Mouse (Mus musculus): ENCODE data around the gene Tmem201. TPM values are rescaled to one million over a fixed set of nuclear protein-coding genes. Genes with fewer than 3 reads are reported as not detected.
"Not testable (repeated sequence)": the region's sequence is repeated elsewhere in the genome, so short reads cannot be mapped to it uniquely, and the experiment has no call there.

Gene Tmem201
- polyA plus RNA-seq, 1 experiment from 2014 or later: 24.0 TPM

DNA sequence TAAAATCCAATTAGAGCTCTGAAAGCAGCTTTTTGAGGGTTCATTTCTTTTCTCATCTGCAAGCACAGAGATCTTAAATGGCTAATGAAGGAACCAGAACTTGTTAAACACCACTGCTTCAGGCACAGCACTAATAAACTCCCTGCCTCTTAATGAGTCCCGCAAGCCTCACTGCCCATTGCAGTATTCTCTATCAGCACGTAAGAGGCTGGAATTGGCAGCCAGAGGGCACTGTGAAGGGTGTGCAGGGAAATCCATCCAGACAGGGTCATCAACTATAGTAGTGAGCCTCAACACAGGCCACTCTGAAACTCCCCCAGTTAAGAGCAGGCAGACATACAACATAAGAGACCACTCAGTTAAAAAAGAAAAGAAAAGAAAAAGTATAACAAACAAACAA lies 34.5 kb upstream of the Tmem201 start:
- Histone ChIP-seq H3K27ac (no peak overlapping the region), H3K36me3 (no peaks in the 10 kb centered on the region), H3K4me2 (no peak overlapping the region), H3K9me3 (no peaks in the 10 kb centered on the region), H3K4me1 (peaks cover 23% of the 10 kb centered on the region), H3K4me3 (replicated peaks) (no peak overlapping the region), H3K27me3 (replicated peaks) (no peaks in the 10 kb centered on the region), H3K9ac (no peak overlapping the region)
- no peak for ATAC-seq (ENCODE audit: insufficient read depth, low FRiP score, low read depth)
- 61% methylated on average over 2 of the region's 2 CpGs for WGBS

GRCm38 (mm10) chr4:149765201-149765600 lies 27.4 kb upstream of the Tmem201 start:
- no peak overlapping the region for H3K4me3 ChIP-seq (replicated peaks)
- H3K4me2 ChIP-seq: no peak overlapping the region
- ATAC-seq (ENCODE audit: insufficient read depth, low FRiP score, low read depth): no peak
- 83% methylated on average over 5 of the region's 5 CpGs for WGBS
- no peak overlapping the region for H3K9ac ChIP-seq
- H3K4me1 ChIP-seq: no peaks in the 10 kb centered on the region
- H3K27ac ChIP-seq: no peak overlapping the region
- no peaks in the 10 kb centered on the region for H3K27me3 ChIP-seq (replicated peaks)
- no peaks in the 10 kb centered on the region for H3K9me3 ChIP-seq
- H3K36me3 ChIP-seq: no peaks in the 10 kb centered on the region

- Histone ChIP-seq H3K36me3 (no peaks in the 10 kb centered on the region), H3K4me2 (no peak overlapping the region), H3K4me1 (no peaks in the 10 kb centered on the region), H3K4me3 (replicated peaks) (no peak overlapping the region), H3K27ac (no peak overlapping the region), H3K27me3 (replicated peaks) (no peaks in the 10 kb centered on the region), H3K9me3 (no peaks in the 10 kb centered on the region), H3K9ac (no peak overlapping the region)
- WGBS: 78% methylated on average over 2 of the region's 2 CpGs
- ATAC-seq (ENCODE audit: insufficient read depth, low FRiP score, low read depth): no peak
These were observed 25.5 kb upstream of the Tmem201 start for GRCm38 (mm10) chr4:149763335-149763734.

GRCm38 (mm10) chr4:149759517-149759916 lies 21.7 kb upstream of the Tmem201 start:
- H3K36me3 ChIP-seq: 0 out of 2 replicates have a peak, but pooled peaks cover 5% of the 10 kb centered on the region
- H3K27ac ChIP-seq: no peak overlapping the region
- no peaks in the 10 kb centered on the region for H3K27me3 ChIP-seq (replicated peaks)
- no peak for ATAC-seq (ENCODE audit: insufficient read depth, low FRiP score, low read depth)
- H3K9ac ChIP-seq: no peak overlapping the region
- WGBS: 65% methylated on average over 5 of the region's 5 CpGs
- H3K4me3 ChIP-seq (replicated peaks): no peak overlapping the region
- H3K4me1 ChIP-seq: no peaks in the 10 kb centered on the region
- H3K9me3 ChIP-seq: no peaks in the 10 kb centered on the region
- H3K4me2 ChIP-seq: no peak overlapping the region

DNA sequence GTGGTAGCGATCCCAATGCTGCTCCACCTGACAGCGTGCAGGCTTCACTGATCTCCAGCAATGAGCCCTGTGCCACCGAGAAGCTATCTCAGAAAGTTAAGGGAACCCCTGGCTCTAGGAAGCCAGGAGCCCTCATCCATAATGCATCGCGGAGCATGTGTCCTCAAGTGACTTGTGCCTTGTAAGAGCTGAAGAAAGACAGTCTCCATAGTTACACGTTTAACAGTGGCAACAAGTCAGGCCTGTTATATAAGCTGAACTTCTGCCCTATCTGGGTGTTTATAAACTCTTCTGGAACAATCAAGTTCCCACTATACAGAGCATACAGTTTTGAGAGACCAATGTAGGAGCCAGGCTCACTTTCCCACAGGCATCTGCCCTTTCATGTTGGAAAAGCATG lies 20.6 kb upstream of the Tmem201 start:
- WGBS: 68% methylated on average over 6 of the region's 6 CpGs
- no peak for ATAC-seq (ENCODE audit: insufficient read depth, low FRiP score, low read depth)
- H3K27me3 ChIP-seq (replicated peaks): no peaks in the 10 kb centered on the region
- H3K4me3 ChIP-seq (replicated peaks): no peak overlapping the region
- H3K27ac ChIP-seq: no peak overlapping the region
- no peak overlapping the region for H3K4me2 ChIP-seq
- H3K4me1 ChIP-seq: no peaks in the 10 kb centered on the region
- no peak overlapping the region for H3K9ac ChIP-seq
- 0 out of 2 replicates have a peak, but pooled peaks cover 5% of the 10 kb centered on the region for H3K36me3 ChIP-seq
- no peaks in the 10 kb centered on the region for H3K9me3 ChIP-seq

DNA sequence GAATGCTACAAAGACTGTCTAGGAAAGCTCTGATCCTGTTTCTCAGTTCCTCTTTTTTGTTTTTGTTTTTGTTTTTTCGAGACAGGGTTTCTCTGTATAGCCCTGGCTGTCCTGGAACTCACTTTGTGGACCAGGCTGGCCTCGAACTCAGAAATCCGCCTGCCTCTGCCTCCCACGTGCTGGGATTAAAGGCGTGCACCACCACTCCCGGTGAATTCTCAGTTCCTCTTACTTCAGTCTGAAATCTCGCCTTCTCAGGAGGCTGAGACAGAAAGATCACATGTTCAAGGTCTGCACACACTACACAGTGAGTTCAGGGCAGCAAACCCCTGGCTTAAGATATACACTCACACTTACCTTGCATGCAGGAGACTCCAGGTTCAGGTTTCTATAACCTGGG lies 18.7 kb upstream of the Tmem201 start:
- not testable (repeated sequence) for H3K9me3 ChIP-seq; H3K9ac ChIP-seq; H3K27ac ChIP-seq; H3K4me3 ChIP-seq (replicated peaks); H3K27me3 ChIP-seq (replicated peaks); ATAC-seq (ENCODE audit: insufficient read depth, low FRiP score, low read depth); H3K36me3 ChIP-seq; H3K4me1 ChIP-seq; H3K4me2 ChIP-seq
- 91% methylated on average over 7 of the region's 7 CpGs for WGBS

DNA sequence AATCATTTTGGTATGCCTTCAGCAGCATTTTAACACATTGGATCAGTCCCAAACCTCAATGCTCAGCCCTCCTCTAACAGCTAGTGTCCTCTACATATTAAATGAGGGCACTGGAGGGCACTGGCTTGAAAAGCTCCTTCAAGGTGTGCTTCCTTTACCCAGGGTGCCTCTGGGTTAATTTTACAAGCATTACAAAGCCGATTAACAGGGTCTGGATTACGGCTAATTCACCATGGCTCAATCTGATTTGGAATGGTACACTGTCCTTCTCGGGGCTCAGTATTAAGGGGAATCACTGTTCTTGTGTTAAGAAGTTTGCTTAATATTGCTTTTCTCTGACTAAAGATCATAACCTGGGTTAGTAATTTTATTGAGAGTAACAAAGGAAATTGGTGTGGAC lies 15.0 kb upstream of the Tmem201 start:
- Histone ChIP-seq H3K36me3 (0 out of 2 replicates have a peak, but pooled peaks cover 5% of the 10 kb centered on the region), H3K4me2 (no peak overlapping the region), H3K27me3 (replicated peaks) (no peaks in the 10 kb centered on the region), H3K4me3 (replicated peaks) (no peak overlapping the region), H3K9ac (no peak overlapping the region), H3K9me3 (no peaks in the 10 kb centered on the region), H3K27ac (no peak overlapping the region), H3K4me1 (no peaks in the 10 kb centered on the region)
- no peak for ATAC-seq (ENCODE audit: insufficient read depth, low FRiP score, low read depth)
- 82% methylated on average over 3 of the region's 3 CpGs for WGBS

DNA sequence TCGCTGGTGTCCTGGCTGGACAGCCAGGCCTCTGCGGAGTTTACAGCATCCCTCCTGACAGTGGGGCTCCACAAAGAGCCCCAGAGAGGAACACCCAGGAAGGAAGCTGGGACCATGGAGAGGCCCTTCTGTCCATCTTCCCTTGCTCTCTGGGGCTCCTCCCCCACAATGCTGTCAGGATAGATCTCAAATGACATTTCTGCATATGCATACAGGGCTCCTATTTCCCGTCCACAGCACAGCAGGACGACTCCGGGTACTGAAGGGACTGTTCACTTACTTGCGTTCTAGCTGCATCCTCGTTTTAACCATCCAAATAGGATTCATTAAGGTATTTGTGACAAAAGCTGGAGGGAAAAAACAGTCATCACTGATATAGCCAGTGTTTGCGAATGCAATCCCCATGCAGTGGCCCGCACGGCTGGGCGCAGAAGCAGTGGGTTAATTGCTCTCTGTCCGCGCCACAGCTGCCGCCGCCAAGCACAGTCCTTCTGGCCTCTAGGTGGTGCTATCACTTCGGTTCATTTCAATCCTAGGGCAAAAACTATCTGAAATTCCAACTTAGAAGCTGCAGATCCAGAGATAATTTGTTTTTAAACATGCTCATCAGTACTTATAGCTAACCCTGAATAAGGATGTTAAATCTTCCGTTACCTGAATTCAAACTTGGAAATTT lies 14.4 kb upstream of the Tmem201 start:
- Histone ChIP-seq H3K27me3 (replicated peaks) (no peaks in the 10 kb centered on the region), H3K4me3 (replicated peaks) (no peak overlapping the region), H3K4me2 (no peak overlapping the region), H3K27ac (no peak overlapping the region), H3K36me3 (0 out of 2 replicates have a peak, but pooled peaks cover 5% of the 10 kb centered on the region), H3K9ac (no peak overlapping the region), H3K4me1 (no peaks in the 10 kb centered on the region), H3K9me3 (no peaks in the 10 kb centered on the region)
- WGBS: 34% methylated on average over 17 of the region's 17 CpGs
- ATAC-seq (ENCODE audit: insufficient read depth, low FRiP score, low read depth): no peak

DNA sequence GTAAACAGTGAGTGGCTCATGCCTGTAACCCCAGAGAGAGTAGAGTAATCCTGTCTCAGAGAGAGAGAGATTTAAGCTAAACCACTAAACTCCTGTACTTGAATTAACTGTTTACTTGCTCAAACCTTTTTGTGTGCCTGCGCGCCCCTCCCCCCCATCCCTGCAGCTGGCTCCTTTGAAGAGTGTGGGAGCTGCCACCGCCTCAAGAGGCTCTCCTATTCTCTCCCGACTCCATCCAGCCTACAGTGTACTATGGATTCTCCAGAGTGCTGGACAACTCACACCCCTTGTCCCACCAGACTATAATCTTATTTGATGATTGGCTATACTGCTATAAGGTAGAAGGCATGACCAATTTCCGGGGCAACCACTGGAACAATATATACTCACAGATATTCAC lies 12.8 kb upstream of the Tmem201 start:
- no peaks in the 10 kb centered on the region for H3K9me3 ChIP-seq
- WGBS: 57% methylated on average over 5 of the region's 5 CpGs
- no peak overlapping the region for H3K4me3 ChIP-seq (replicated peaks)
- 0 out of 2 replicates have a peak, but pooled peaks cover 1% of the 10 kb centered on the region for H3K36me3 ChIP-seq
- H3K4me1 ChIP-seq: no peaks in the 10 kb centered on the region
- no peak overlapping the region for H3K4me2 ChIP-seq
- H3K27me3 ChIP-seq (replicated peaks): no peaks in the 10 kb centered on the region
- ATAC-seq (ENCODE audit: insufficient read depth, low FRiP score, low read depth): no peak
- no peak overlapping the region for H3K9ac ChIP-seq
- H3K27ac ChIP-seq: no peak overlapping the region

GRCm38 (mm10) chr4:149749663-149750015 lies 11.8 kb upstream of the Tmem201 start:
- not testable (repeated sequence) for H3K4me2 ChIP-seq; H3K9me3 ChIP-seq; H3K4me1 ChIP-seq; H3K9ac ChIP-seq; H3K36me3 ChIP-seq; ATAC-seq (ENCODE audit: insufficient read depth, low FRiP score, low read depth); H3K27ac ChIP-seq; H3K27me3 ChIP-seq (replicated peaks); H3K4me3 ChIP-seq (replicated peaks)
- WGBS: 84% methylated on average over 3 of the region's 3 CpGs

- 0 out of 2 replicates have a peak, but pooled peaks cover 3% of the 10 kb centered on the region for H3K36me3 ChIP-seq
- no peak for ATAC-seq (ENCODE audit: insufficient read depth, low FRiP score, low read depth)
- H3K9me3 ChIP-seq: no peaks in the 10 kb centered on the region
- no peaks in the 10 kb centered on the region for H3K4me1 ChIP-seq
- no peaks in the 10 kb centered on the region for H3K27me3 ChIP-seq (replicated peaks)
- H3K4me3 ChIP-seq (replicated peaks): no peak overlapping the region
- H3K27ac ChIP-seq: no peak overlapping the region
- no peak overlapping the region for H3K9ac ChIP-seq
- H3K4me2 ChIP-seq: no peak overlapping the region
- 86% methylated on average over 18 of the region's 18 CpGs for WGBS
These were observed 11.3 kb upstream of the Tmem201 start for GRCm38 (mm10) chr4:149749003-149749662.

- no peak for ATAC-seq (ENCODE audit: insufficient read depth, low FRiP score, low read depth)
- no peaks in the 10 kb centered on the region for H3K27me3 ChIP-seq (replicated peaks)
- H3K9me3 ChIP-seq: no peaks in the 10 kb centered on the region
- 86% methylated on average over 7 of the region's 7 CpGs for WGBS
- H3K27ac ChIP-seq: no peak overlapping the region
- H3K4me1 ChIP-seq: no peaks in the 10 kb centered on the region
- no peak overlapping the region for H3K4me2 ChIP-seq
- H3K9ac ChIP-seq: no peak overlapping the region
- H3K36me3 ChIP-seq: 0 out of 2 replicates have a peak, but pooled peaks cover 3% of the 10 kb centered on the region
- no peak overlapping the region for H3K4me3 ChIP-seq (replicated peaks)
These were observed 6.3 kb upstream of the Tmem201 start for GRCm38 (mm10) chr4:149744119-149744518.
